Mouse (Mus musculus) hindbrain, embryonic 14.5 days (tissue): Measurements from ENCODE around the gene H2-Q6. TPM values are rescaled to one million over a fixed set of nuclear protein-coding genes. Genes with fewer than 3 reads are reported as not detected.

ENCODE experiments used
- polyA plus RNA-seq: library from polyadenylated mRNA; unstranded; fragments of >200 nt; fragmentation: Nextera tagmentation; extraction: Ambion mirVana; gene quantifications from 2 replicates; pipeline ENCODE4 v1.2.1, GENCODE M21; 2014

H2-Q6 gene
- polyA plus RNA-seq, 1 experiment from 2014 or later: 0.71 TPM

Other genes starting within 250 kb of the H2-Q6 start
- gene Aif1, start 248.8 kb upstream of the H2-Q6 start, polyA plus RNA-seq: 7.8 and 8.7 TPM in 2 replicates
- gene Lst1, start 236.4 kb upstream of the H2-Q6 start, polyA plus RNA-seq: 8.2 and 13.3 TPM in 2 replicates
- 0.29 and 0.39 TPM in 2 replicates for gene Ltb, start 230.4 kb upstream of the H2-Q6 start, polyA plus RNA-seq
- gene Tnf, start 222.8 kb upstream of the H2-Q6 start, polyA plus RNA-seq: not detected in 2 replicates
- 0.23 and 0.55 TPM in 2 replicates for gene Lta, start 219.5 kb upstream of the H2-Q6 start, polyA plus RNA-seq
- gene Gm16181, start 204.0 kb upstream of the H2-Q6 start, polyA plus RNA-seq: not detected in 2 replicates
- gene Atp6v1g2, start 191.2 kb upstream of the H2-Q6 start, polyA plus RNA-seq: 122 and 138 TPM in 2 replicates
- gene Nfkbil1, start 189.1 kb upstream of the H2-Q6 start, polyA plus RNA-seq: 3.5 and 3.8 TPM in 2 replicates
- 341 and 346 TPM in 2 replicates for gene Ddx39b, start 183.1 kb upstream of the H2-Q6 start, polyA plus RNA-seq
- 95.5 and 98.1 TPM in 2 replicates for gene H2-D1, start 162.1 kb upstream of the H2-Q6 start, polyA plus RNA-seq
- 0.25 and 0.27 TPM in 2 replicates for gene H2-Q1, start 104.4 kb upstream of the H2-Q6 start, polyA plus RNA-seq
- gene H2-Q2, start 82.6 kb upstream of the H2-Q6 start, polyA plus RNA-seq: 3.0 and 3.1 TPM in 2 replicates
- gene H2-Q4, start 45.2 kb upstream of the H2-Q6 start, polyA plus RNA-seq: 0.59 and 0.74 TPM in 2 replicates
- 2.8 and 2.9 TPM in 2 replicates for gene H2-Q7, start 14.3 kb downstream of the H2-Q6 start, polyA plus RNA-seq
- gene H2-Q10, start 45.2 kb downstream of the H2-Q6 start, polyA plus RNA-seq: not detected in 2 replicates
- gene Pou5f1, start 81.2 kb downstream of the H2-Q6 start, polyA plus RNA-seq: not detected in 2 replicates
- 12.3 and 16.5 TPM in 2 replicates for gene Tcf19, start 92.0 kb downstream of the H2-Q6 start, polyA plus RNA-seq
- 2.8 and 3.5 TPM in 2 replicates for gene Cchcr1, start 92.2 kb downstream of the H2-Q6 start, polyA plus RNA-seq
- gene Psors1c2, start 108.4 kb downstream of the H2-Q6 start, polyA plus RNA-seq: 0.26 and 0.72 TPM in 2 replicates
- gene Cdsn, start 127.3 kb downstream of the H2-Q6 start, polyA plus RNA-seq: 0.22 and 0.25 TPM in 2 replicates
- not detected in 2 replicates for gene 2300002M23Rik, start 142.6 kb downstream of the H2-Q6 start, polyA plus RNA-seq
- not detected in 2 replicates for gene Sfta2, start 176.7 kb downstream of the H2-Q6 start, polyA plus RNA-seq
- not detected in 2 replicates for gene Gm9573, start 201.8 kb downstream of the H2-Q6 start, polyA plus RNA-seq
- gene Mucl3, start 218.8 kb downstream of the H2-Q6 start, polyA plus RNA-seq: 0.09 TPM in 1 of 2 replicates, not detected in the other
- 14.8 and 14.9 TPM in 2 replicates for gene Vars2, start 242.7 kb downstream of the H2-Q6 start, polyA plus RNA-seq
- gene Gtf2h4, start 248.9 kb downstream of the H2-Q6 start, polyA plus RNA-seq: 21.3 and 22.8 TPM in 2 replicates